Mouse (Mus musculus): ENCODE results near the gene Il4.

GRCm38 (mm10) chr11:53616748-53617558 is 1.5 kb downstream of the Il4 start:
- TF ChIP-seq POLR2A (IDR thresholded peaks at IDR 0.05; ENCODE audit: control insufficient read depth, low read depth, low read length) = no peak
- no peak for TF ChIP-seq CTCF (IDR thresholded peaks at IDR 0.05; ENCODE audit: control insufficient read depth, insufficient read depth, insufficient replicate concordance, low read depth, low read length)

Measured in testis, adult 2 months (tissue).